Mouse (Mus musculus): ENCODE measurements around the gene App.
A peak's percentile ranks its signal among the peaks of the same experiment; 100 is the strongest.

App gene

DNA sequence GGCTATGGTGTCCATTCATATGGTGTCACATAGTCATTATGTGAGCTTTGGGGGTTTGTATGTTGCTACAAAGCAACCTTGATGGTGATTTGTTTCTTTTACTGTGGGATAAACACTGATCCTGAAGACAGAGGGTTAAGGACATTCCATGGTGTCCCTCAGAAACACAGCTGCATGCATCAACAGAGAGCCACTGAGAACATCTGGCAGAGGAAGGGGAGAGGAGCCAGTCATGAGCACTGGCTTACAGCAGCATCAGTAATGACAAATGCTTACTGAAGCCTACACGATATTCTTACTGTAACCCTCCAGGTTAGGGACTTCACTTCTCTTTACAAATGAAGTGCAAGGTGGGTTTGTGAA, 24.1 kb downstream of the App start:
- no peak for DNase-seq

DNA sequence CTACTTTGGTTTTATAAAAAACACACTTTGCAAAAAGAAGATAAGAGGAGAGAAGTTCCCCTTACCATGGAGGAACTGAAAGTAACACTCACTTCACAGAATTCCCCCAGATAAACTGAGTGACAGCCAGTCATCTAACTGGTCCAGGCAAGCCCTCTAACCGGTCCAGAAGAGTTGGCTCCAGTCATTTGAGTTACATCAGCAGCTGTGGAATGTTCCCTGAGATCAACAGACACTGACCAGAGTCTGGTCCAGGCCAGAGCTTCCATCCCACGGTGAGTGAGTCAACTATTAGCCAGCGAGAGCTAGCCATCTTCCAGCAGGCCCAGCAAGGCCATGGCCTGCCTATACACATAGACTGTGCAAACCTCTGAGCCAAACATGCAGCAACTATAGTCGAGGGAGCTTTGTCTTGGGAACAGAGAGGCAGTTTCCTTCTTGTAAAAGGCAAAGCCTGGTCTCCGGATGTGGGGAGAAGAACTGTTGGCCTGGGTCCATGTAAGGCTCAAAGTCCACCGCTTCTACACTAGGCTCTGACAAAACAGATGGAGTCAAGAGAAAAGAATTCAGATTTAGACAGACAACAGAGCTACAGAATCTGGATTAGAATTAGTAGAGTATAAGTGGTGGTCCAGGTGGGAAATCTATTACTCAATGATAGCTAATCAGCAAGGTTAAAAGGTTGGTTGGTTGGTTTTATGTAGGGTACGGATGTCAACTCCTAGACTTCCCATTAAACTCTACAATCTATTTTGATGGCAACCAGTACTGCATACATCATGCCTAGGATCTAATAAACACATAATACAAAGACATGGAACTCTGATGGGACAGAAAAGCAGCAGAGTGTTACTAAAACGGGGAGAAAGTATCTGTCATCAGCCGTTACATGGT, 24.7 kb downstream of the App start:
- peak; percentile 5 to 7 for DNase-seq

DNA sequence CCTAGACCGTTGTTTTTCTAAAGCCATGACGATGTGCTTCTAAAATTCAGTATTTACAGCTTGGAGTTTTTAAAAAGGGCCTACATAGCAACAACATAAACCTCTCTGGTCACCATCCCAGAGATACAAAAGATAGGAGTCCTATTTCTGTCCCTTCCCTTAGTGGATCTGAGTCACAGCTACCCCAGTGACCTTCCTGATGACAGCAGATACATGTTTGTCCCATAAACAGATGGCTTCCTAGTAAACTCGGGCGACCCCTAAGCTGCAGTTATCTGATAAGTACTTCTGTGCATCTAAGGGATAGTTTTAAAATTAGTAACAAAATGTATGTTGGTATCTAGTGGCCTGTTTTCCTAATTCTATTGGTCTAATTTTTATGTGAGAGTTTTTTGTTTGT, 26.1 kb downstream of the App start:
- DNase-seq = no peak

DNA sequence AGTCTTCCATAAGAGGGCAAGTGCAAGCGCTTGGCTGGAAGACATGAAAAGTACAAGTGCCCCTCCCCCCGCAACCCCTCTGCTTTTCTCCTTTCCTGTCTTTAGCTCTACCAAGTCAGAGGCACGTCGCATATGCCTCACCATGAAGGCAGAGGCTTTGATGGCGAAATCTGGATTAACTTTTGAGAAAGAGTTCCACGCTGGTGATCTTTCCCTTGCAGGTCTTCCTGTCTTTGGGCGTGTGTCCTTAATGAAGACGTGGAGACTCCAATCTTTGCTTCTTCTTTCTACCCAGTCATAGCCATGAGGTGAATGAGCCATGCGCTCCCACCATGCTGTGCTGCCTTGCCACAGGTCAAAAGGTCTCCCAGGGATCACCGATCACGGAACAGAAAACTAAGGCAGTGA, 27.8 kb downstream of the App start:
- DNase-seq = no peak

DNA sequence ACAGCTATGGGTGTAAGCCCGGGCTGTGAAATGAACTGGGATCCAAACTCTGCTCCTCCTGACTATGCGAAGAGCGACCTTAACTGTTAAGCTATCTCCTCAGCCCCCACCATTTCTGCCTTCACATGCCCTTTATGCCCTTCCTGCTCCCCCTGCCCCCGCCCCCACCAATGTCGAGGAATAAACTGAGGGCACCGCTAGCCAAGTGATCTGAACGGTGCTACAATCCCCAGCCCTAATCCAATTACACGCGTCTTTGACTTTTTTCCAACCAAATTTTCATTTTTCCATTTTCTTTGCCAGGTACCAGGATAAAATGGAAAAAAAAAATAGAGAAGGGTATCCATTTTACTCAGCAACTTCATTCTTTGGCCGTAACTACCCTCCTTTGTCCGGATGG, 28.2 kb downstream of the App start:
- no peak for DNase-seq

DNA sequence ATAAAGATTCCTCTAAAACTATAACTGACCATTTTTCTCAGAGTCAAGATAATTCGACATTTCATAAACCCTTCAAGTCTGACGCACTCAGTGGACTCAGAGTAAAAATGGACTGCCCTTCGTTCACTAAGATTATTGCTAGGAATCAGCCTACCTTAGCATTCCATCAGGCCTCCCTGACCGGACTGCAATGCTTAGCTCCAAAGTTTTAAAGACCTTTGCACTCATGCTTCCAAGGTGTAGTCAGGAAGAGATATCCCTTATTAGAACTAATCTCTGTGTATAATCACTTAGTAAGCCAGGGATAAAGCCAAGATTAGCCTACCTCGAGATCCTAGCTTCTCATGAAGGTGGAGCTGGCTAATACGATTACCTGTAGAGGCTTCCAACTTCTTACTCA, 29.2 kb downstream of the App start:
- no peak for DNase-seq

DNA sequence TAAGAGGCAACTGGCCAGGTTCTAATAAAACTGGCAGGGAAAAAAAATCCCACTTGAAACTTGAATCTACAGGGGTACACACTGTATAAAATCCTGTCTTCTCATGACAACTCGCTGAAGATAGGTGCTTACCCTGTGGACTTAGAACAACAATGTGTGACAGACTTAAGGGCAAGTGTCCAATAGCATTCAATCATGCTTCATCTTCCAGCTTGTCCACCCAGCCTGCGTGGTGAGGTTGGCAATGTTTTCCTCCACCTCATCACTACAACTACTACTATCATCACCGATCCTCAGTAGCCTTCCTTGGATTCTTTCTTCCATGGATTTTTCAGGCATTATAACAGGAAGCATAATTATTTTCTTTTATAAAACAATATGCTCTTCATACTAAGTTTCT, 29.7 kb downstream of the App start:
- DNase-seq = no peak

DNA sequence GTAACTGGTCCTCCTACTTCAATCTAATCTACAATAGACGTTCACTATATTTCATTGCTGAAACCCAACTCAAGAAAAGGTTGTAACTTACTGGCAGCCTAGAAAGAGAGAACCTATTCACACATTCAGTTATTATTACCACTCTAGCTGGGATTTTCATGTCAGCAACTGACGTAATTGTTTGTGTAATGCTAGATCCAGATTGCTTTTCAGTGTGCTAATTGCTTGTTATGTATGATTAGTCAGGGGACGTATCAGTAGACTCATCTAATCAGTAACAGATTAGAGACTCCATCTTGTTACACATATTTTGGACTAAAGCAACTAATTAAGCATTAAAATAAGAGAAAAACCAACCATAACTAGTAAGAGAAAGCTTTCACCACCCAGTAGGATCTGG, 30.4 kb downstream of the App start:
- no peak for DNase-seq

DNA sequence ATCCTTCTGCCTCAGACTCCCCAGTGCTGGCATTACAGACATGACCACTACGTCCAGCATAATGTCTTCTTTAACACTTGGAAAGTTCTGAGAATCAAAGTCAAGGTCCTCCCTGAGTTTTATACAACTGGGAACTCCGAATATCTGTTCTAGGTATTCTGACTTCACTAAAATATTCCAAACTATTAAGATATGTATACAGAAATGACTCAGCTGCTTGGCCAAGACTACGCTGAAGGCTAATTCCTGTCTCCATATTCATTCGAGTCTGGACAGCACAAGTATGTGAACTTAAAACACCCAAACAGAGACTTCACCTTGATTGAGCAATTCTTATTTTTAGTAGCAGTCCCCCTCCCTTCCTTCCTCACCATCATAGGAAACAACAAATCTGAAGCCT, 32.2 kb downstream of the App start:
- no peak for DNase-seq

DNA sequence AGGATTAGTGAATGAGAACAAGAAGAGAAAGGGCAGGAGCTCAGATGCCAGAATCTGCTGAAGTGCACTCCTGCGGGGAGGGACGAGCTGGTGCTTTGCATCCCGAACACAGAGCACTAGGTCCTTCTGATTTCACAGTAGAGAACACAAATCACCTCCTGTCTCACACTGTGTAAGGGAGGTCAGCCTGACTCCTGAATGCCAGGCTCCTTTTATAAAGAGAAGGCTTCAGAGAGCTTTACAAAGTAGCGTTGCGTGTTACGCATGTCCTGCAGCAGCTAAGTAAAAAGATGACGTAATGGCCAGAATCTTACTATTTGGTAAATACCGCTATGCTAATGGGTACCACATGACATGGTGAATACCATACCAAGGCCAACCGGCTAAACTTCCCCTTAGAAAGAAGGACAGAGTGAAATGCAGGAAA, 34.4 kb downstream of the App start:
- no peak for DNase-seq

DNA sequence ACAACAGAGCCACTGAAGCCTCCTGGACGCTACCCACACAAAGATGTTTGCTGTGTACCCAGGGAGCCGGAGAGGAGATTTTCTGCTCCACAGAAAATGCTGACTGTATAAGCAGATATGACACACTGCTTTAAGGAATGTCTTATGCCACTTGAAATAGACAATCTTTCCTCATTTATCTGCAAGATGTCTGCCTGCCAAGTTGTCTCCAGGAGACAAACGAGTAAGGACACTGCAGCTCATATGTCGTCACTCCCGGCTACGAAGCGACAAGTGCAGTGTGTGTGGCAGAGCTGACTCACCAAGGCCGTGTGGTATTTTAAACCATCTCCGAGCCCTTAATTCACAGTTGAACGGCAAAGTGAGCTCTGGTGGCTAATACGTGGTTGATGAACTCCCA, 36.2 kb downstream of the App start:
- no peak for DNase-seq

DNA sequence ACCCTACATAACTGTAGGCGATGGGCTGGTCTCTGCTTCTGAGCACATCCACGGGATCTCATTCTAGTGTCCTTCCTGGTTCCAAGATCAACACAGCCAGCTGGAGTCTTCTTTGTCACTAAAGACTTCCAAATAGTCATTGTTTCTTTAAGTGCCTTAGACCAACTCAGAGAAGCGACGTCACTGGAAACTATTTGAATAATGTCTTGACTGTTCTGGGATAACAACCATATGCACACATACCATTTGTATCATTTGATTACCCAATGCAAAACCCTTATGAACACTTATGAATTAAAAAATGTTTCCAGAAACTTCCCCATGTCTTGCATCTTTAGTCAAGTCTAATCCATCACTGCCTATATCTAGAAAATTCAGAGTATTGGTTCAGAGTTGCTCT, 37.5 kb downstream of the App start:
- DNase-seq = no peak

DNA sequence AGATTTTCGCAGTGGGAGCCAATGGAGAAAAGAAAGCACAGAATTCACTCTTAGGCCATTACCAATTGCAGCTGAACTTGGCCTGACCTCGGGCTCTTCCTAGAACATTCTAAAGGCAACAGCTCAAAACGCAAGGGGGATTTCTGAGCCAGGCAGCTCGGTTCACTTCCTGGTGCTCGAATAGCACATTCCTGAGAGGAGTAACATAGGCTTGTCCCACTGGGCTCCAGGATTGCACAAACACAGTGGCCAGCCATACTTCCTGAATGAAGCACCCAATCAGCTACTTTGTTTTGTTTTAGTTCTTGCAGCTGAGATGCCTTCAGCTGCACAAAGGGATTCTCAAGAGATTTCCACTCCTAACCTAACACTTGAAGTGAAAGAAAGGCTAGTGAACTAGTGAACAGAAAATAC, 40.1 kb downstream of the App start:
- no peak for DNase-seq

DNA sequence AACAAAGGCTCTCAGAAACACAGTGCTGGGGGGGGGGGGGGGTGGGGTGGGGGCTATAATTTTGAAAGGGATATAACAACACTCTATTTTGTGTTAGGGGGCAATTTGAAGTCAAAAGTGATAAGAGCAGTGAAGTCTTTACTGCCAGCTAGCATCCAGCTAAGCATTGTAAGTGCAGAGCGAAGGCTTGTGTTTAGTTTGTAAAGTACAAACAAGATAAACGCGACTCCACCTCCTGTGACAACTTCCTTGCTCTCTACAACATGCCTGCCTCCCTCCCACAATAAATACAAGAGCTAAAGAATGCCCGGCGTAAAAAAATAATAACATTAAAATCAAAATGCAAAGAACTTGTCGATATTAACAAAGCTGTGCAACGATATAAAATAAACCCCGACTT, 40.5 kb downstream of the App start:
- DNase-seq = no peak

DNA sequence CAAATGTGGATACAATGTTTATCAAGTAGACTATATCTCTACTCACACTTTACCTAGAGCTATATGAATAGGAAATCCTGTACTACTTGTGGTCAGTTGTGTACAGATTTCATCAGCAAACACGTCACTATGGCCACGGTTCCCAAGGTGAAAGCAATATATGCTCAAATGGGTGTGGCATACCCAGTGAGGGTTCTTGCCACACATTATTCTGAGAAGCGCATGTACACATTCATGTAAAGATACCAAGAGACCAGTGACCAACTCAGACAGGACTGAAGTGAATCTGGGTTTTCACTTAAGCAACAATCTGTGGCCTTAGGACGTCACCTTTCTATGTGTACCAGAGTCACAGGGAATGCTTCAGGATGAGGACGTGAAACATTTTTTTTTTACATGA, 41.4 kb downstream of the App start:
- DNase-seq = no peak

DNA sequence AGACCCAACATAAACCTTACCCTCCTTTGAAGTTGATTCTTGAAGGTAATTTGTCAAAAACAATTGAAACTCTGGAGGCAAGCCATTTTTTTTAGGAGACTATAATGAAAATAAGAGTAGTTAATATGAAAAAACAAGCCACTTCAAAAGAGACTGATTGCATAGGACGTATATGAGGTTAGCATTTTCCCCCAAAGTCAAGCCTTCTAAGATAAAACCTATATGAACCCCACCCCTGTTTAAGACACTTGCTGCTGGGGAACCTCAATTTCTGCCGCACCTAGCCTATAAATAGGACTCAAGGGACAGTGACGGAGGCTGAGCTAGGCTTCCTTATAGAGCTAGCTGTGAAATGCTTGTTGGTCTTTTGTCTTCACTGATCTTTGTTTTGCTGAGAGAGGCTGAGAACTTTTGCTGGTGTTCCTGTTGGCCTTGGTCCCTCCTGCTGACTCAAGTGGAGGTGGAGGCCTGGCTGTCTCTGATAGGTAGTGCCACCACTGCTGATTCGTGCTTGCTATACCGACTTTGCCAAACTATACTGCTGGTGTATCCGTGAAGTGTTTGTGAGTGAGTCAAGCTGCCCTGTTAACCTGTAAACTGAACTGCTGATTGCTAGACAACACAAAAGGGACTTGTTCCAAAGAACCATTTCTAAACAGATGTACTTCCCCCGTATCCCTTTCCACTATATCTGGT, 42.6 kb downstream of the App start:
- DNase-seq = no peak

DNA sequence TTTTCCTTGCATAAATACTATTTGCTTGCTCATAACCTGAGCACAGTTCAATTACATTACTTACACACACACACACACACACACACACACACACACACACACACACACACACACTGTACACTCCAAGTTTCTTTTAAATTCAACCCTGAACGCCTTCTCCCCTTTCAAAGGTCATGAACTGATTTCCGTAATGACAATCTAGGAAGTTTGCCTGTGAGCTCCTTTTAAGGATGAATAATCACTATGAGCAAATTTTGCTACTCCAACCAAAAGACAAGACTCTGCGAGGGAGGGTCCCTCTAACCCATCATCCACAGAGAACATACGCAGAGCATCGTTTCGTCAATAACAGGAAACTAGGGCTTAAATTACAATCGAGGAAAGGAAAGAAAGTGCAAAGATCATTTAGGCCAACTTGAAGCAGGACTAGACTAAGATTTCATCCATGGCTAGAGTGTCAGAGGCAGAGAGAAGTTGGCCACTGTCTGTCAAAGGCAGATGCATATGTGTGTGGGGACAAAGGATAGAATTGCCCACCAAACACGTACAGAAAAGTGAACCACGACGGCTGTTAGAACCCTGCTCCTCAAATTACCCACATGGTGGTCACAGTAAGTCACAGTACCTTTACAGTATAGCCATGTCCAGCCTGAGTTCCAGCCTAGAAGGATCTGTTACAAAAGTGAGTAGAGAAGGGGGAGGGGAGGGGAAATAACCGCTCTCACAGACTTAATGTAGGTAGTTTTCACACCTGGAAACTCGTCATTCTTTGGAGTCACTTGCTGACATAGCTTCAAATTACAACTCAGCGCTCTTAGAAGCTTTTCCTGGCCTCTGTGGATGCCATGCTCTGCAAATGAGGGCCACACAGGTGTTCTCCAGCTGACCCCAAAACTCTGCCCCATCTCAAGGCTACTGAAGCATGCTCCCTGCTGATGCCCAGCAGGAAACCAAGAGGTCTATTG, 44.6 kb downstream of the App start:
- no peak for DNase-seq

DNA sequence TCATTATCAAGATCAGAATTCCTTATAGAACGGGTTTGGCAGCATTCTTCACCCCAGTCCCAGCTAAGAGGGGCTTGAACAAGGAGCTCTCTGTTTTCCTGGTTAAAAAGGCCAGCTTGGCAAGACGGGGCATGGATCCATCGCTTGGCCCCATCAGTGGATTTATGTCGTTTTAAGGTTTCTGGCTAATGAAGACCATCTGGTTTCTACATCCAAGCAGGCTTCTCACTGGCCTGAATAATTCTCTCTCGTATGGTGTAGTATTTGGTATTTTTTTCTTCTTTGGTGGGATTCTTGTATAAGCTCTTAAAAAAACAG, 45.3 kb downstream of the App start:
- no peak for DNase-seq

DNA sequence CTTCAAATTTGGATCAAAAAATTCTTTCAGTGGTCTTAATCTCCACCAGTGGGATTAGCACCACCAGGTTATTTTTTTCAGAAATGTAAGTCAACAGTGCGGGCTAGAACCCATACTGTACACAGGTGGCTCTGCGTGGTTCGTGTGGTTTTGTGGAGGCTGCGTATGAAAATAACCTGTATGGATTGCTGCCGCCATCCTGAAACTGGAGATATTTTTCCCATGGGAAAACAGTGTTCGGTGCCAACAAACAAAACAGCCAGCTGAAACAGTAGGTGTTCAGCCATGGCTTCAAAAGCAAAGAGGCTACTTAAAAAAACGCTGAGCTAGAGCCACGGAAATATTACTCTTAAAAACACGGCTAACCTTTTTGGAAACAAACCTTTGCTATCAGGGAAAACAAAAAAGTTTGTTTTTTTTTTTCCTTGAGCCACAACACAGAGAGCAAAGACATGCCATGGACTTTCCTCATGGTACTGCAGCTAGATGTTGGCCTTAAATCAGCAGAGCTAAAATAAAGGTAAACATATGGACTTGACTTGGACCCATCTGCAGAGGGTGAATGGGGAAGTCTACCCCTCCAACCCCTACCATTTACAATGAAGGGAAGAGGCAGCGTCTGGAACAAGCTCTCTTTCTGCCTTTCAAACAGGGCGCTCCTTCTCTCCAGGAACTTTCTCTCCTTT, 45.8 kb downstream of the App start:
- DNase-seq = no peak

DNA sequence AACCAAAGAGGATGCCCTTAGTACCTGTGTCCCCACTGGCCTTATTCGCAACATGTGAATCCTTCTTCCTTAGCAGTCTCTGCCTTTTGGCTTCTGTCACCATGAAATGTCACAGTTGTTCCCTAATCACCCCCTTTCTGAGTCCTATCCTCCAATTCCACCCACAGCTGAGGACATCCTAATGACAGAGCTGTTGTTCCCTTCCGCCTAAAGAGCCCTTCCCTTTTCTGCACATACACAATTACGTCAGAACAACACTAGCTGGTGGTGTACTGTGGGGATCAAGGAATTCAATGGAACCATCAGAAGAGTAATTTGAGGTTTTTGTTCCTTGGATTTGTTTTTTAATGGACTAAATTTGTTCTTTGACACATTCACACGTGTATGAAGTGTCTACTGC, 48.9 kb downstream of the App start:
- DNase-seq = no peak

DNA sequence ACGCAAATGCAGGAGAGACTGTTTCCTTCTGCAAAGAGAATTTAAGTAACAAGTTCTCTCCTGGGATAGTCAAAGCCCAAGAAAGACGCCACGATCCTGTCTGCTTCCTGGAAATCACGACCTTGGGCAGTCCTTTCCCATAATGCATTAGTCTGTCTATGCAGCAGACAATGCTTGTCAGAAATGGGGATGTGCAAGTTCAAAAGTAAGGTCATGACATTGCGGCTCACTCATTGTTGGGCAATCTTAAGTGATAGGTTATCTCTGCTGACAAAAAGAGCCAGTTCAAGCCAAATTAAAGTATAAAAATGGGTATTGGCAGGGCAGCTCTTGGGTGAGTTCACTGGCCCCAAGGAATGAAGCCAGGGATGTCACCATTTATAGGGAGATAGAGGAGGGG, 51.6 kb downstream of the App start:
- no peak for DNase-seq

DNA sequence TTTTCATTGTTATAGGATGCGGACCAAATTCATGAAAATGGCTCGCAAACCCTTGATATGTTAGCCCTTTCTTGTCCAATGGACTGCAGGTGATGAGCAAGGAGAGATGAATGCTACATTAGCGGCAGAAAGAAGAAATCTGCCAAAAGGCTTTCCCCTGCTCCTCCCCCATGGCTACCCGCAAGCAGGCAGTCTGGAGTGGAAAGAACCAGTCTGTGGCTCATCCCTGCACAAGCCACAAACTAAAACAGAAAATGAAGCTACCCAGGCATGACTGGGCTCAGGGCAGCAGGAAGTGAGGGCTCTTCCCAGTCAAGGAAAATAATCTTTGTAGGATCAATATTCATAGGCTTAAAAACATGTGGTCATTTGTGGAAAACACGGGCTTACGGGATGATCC, 54.6 kb downstream of the App start:
- no peak for DNase-seq

DNA sequence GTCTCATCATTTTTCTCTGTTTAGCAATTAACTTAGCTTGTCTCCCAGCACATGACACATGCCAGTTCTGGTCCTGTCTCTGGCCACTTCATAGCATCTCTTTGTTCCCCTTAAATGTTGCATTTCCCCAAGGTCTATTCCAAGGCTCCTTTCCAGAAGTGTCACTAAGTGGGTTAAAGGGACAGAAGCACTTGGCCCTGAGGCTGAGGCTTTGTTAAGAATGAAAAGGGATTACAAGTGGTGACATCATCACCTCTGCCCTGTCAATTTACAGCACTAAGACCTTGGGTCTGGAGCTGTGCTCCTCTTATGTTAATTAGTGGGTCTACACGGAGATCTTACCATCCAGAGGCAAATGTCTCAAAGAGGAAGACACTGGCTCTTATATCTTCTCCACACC, 56.0 kb downstream of the App start:
- DNase-seq = no peak

Measured in B cell, adult 2 months (primary cell).